Mouse (Mus musculus): ENCODE data around the gene AA467197.

The AA467197 gene

GRCm38 (mm10) chr2:122636686-122637085 is at the start of gene AA467197:
Gene AA467197, plus strand, starts transcription at chr2:122636986.
- no peak for DNase-seq

DNA sequence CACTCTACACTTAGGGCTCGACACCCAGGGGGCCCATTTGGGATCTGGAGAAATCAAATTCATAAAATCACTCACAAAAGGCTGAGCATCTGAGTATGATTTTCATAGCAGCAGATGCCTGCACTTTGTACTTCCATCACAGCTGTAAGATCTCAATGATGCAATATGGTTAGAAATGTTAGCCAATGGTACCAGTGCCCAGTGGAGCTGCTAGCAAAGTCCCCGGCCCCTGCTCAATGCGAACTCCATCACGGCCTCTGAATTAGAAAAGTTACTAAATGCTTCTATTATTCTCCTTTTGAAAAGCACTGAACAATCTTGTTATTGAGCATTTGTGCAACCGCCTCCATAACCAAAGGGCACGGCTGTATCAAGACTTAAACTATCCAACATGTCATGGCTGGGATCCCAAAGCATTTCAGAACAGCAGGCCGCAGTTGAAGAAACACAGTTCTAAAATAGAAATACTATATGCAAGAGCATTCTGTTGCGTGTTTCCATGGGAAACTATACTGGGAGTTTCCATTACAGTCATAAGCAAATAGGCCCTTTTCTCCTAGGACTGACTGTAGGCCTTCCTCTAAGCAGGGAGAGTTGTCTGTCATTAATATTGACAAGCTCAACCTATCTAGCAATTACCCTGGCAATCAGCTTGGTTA is 48.8 kb upstream of the AA467197 start:
- no peak for DNase-seq

DNA sequence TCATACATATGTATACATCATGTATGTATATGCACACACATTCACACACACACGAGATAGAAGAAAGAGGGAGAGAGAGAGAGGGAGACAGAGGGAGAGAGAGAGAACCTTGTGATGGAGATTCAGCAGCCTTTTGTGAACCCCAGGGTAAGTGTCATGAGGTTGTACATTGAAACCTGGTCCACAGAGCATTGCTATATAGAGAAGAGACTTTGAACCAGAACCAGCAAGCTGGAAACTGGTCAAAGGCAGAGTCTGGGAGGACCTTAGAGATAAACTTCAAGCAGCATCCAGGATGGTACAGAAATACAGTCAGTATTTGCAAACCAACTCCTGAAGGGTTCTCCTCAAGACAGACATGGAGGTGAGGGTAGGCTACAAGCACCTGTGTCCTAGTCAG is 46.4 kb upstream of the AA467197 start:
- DNase-seq, result no peak

- no peak for DNase-seq
Measured at GRCm38 (mm10) chr2:122591213-122591612, 45.6 kb upstream of the AA467197 start.

DNA sequence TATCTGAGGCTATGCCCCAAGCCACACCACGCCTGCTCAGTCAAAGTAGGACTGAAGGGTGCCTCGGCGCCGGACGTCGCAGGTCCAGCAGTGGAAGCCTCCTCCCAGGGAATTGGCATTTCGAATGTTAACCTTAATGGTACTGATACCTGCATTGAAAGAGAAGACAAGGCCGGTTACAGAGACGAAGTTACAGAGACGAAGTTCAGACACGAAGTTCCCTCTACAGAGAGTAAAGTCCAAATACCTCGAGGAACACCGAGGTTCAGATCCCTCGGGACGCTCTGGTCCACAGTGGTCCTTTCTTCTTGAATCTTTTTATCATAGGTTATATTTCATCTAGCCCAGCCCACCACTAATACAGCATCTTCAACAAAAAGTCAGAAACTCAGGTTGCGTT is 41.3 kb upstream of the AA467197 start:
- DNase-seq, result no peak

- peak; percentile 50 for DNase-seq
Measured at GRCm38 (mm10) chr2:122599736-122600135, 37.0 kb upstream of the AA467197 start.

DNA sequence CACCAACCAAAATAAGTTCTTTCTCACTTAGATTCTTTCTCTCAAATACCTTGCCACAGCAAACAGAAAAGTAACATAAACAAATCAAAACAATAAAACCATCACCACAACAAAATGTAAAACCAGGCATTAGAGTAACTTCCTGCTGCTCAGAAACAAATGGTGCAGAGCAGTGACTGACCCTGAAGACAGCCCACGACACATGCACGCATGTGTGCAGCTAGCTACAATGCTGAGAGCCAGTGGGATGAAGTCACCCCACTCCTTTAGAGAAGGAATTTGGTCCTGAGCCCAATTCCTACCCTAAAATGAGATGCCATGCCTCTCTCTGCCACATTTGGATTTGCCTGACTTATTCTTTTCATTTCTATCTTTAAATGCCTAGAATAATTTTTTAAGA is 35.4 kb upstream of the AA467197 start:
- DNase-seq, result no peak

- DNase-seq, result no peak
Measured at GRCm38 (mm10) chr2:122605829-122606228, 31.0 kb upstream of the AA467197 start.

DNA sequence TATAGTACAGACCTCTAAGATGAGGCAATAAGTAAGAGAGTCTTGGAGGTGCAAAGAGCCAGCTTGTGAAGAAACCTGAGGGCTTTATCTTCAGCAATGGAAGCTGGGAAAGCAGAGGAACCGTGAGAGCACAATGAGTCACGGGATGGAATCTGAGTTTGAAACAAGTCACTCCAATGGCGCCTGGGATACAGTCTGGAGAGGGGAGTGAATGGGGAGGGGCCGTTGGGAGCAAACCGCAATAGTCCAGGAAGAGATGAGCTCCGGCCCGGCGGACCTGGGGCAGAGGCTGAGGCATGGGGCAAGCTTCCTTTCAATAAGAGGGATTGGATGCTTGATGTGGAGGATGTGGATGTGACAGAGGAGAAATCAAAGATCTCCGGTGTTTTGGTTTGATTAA is 28.0 kb upstream of the AA467197 start:
- no peak for DNase-seq

GRCm38 (mm10) chr2:122610746-122611653 is 25.8 kb upstream of the AA467197 start, which contains the start of gene Gatm:
Gene Gatm, minus strand, starts transcription at chr2:122611303.
- peak; percentile 77 for DNase-seq

- DNase-seq, result no peak
Measured at GRCm38 (mm10) chr2:122611654-122611973, 25.2 kb upstream of the AA467197 start.

DNA sequence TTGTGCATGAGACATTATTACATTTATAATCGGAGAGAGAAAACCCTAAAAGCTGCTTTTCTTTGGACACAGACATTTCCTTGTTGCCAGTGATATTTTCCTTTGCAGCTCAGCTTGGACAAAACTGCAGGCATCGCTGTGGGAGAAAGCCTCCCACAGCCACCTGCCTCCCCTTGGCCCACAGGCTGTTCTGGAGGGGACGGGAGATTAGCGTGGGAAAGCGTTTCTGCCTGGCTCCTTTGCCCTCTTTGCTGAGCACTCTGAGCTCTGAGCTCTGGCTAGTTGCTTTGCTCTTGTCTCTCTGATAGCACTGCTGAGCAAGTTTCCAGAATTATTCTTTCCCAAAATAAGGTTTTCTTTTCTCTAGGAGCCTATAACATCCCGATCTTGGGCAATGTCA is 20.5 kb upstream of the AA467197 start:
- DNase-seq, result no peak

DNA sequence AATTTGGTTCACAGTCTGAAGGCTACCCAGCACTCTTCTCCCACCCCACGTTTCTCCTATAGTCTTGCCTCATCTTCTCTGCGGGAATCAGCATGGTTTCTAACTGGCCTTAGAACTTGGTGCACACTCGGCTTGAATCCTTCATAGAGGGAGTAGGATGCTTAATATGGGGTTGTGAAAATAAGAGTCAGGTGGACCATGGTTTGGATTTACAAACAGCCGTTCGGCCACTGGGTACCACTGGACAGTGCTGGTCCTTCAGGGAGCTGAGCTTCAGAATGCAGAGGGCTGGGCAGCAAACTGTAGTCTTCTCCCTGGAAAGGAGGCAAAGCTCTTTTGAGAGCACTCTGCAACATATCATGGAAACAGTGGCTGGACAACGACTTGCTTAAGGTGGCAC is 19.0 kb upstream of the AA467197 start:
- no peak for DNase-seq

- no peak for DNase-seq
Measured at GRCm38 (mm10) chr2:122618719-122619118, 18.1 kb upstream of the AA467197 start.

DNA sequence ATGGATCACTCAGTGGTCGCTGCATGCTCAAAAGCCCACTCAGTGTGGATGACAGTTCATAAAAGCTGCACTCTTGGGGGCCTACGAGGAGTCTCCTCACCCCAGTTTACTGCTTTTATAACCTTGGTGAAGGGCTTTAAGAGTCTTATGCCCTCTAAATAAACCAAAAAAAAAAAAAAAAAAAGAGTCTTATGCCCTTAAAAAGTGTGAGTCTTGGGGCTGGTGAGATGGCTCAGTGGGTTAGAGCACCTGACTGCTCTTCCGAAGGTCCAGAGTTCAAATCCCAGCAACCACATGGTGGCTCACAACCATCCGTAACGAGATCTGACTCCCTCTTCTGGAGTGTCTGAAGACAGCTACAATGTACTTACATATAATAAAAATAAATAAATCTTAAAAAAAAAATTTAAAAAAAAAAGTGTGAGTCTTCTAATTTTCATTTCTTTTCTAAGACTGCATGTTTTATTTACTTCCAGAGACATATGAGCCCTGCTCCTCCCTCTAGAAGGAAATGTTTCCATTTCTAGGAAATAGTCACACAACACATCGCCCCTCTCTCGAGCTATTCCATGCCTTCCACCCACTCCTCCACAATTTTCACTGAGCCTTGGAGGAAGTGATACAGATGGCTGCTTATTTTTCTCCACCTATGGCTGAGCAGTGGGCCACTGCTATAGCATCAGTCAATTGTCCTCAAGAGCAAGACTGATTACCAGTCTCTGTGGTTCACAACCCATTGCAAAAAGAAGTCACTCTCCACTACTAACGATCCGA is 15.3 kb upstream of the AA467197 start:
- DNase-seq, result no peak

DNA sequence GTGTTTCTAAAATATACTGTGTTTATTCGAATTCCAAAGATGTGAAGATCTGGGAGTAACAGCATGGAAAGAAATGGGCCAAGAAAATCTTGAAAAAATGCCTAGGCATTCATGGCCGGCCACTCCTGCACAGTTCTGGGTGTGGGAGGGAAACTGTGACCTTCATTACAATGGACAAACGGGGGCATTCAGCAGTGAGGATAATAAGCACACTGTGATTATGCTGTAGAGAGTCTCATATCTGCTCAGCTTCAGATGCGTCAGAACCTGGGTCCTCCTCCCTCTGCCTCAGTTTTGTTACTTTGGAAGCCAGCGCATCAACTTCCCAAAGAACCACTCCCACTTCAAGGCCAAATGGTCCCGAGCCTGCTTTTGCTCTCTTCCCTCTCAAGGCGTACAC is 10.9 kb upstream of the AA467197 start:
- DNase-seq, result no peak

DNA sequence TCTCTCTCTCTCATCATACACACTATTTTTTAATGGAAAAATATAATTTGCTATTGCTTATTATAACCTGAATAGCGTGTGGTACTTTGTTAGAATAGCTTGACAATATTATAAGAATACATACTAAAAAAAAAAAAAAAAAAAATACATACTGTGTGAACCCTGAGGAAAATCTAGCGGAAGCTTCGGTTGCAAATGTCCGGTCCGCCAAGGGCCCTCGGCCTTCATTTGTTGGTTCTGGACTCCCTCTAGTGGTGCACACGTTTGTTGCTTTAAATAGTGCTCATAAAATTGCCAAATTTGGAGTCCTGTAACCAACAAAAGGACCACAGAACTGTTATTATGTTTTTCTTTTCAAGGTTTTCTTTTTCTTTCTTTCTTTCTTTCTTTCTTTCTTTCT is 7.8 kb upstream of the AA467197 start:
- DNase-seq, result peak; percentile 81

GRCm38 (mm10) chr2:122629871-122630270 is 6.9 kb upstream of the AA467197 start:
- no peak for DNase-seq

GRCm38 (mm10) chr2:122630465-122631225 is 6.1 kb upstream of the AA467197 start:
- DNase-seq, result peak; percentile 86

- DNase-seq, result peak; percentile 33
Measured at GRCm38 (mm10) chr2:122631226-122631801, 5.5 kb upstream of the AA467197 start.

GRCm38 (mm10) chr2:122637526-122637997 is 776 bp downstream of the AA467197 start:
- DNase-seq, result peak; percentile 60

DNA sequence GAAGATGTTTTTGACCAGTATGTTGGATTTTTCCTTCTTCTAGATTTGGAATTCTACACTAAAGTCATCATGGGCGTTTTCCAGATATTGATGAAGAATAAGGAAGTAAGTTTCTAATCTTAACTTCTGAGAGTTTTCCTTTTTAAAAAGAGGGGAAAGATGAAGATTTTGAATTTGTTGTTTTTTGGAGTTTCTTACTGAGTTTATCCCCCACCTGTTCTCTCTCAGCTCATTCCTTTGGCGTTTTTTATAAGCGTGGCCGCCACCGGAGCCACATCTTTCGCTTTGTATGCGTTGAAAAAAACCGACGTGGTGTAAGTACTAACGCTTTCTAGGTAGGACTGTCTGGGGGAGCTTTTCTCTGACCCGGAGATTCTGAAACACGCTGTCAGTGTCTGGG is 1.2 kb downstream of the AA467197 start:
- no peak for DNase-seq
